Mouse (Mus musculus): ENCODE measurements around the gene Ddx50. TPM values are rescaled to one million over a fixed set of nuclear protein-coding genes. Genes with fewer than 3 reads are reported as not detected.
"Not testable (repeated sequence)": the region's sequence is repeated elsewhere in the genome, so short reads cannot be mapped to it uniquely, and the experiment has no call there.

Ddx50 gene
- total RNA-seq, 4 experiments from 2014 or later: 79.4 to 94.0 (median 85.6) TPM

- DNase-seq (ENCODE audit: low spot score in 2 of 2): peak in 1 of 2 experiments; percentile 32
These were observed 49.2 kb downstream of the Ddx50 start for GRCm38 (mm10) chr10:62601833-62602176.

GRCm38 (mm10) chr10:62601053-62601791 is 49.8 kb downstream of the Ddx50 start:
- DNase-seq (ENCODE audit: low spot score in 2 of 2): no peak

- no peak for DNase-seq (ENCODE audit: low spot score in 2 of 2)
These were observed 51.0 kb downstream of the Ddx50 start for GRCm38 (mm10) chr10:62600056-62600455.

- DNase-seq (ENCODE audit: low spot score in 2 of 2): not testable (repeated sequence)
These were observed 51.7 kb downstream of the Ddx50 start for GRCm38 (mm10) chr10:62599311-62599710.

GRCm38 (mm10) chr10:62592496-62592895 is 58.5 kb downstream of the Ddx50 start:
- no peak for DNase-seq (ENCODE audit: low spot score in 2 of 2)

- DNase-seq (ENCODE audit: low spot score in 2 of 2): peak; percentile 89 to 93
These were observed 60.8 kb downstream of the Ddx50 start for GRCm38 (mm10) chr10:62590200-62590599.

- DNase-seq (ENCODE audit: low spot score in 2 of 2): no peak
These were observed 62.4 kb downstream of the Ddx50 start for GRCm38 (mm10) chr10:62588616-62589015.

GRCm38 (mm10) chr10:62583245-62583644 is 67.8 kb downstream of the Ddx50 start:
- no peak for DNase-seq (ENCODE audit: low spot score in 2 of 2)

GRCm38 (mm10) chr10:62582701-62583100 is 68.3 kb downstream of the Ddx50 start:
- no peak for DNase-seq (ENCODE audit: low spot score in 2 of 2)

- DNase-seq (ENCODE audit: low spot score in 2 of 2): no peak
These were observed 68.8 kb downstream of the Ddx50 start for GRCm38 (mm10) chr10:62582263-62582662.

- not testable (repeated sequence) for DNase-seq (ENCODE audit: low spot score in 2 of 2)
These were observed 71.9 kb downstream of the Ddx50 start for GRCm38 (mm10) chr10:62579129-62579528.

- DNase-seq (ENCODE audit: low spot score in 2 of 2): peak; percentile 98
These were observed 72.5 kb downstream of the Ddx50 start, which contains the start of gene Kif1bp for GRCm38 (mm10) chr10:62578338-62579100. TSS of gene Kif1bp (minus strand) at chr10:62578457.

- peak; percentile 40 to 66 for DNase-seq (ENCODE audit: low spot score in 2 of 2)
These were observed 73.2 kb downstream of the Ddx50 start for GRCm38 (mm10) chr10:62577673-62578337.

GRCm38 (mm10) chr10:62575001-62575400 is 76.0 kb downstream of the Ddx50 start:
- DNase-seq (ENCODE audit: low spot score in 2 of 2): no peak

GRCm38 (mm10) chr10:62570126-62570871 is 80.7 kb downstream of the Ddx50 start:
- no peak for DNase-seq (ENCODE audit: low spot score in 2 of 2)

GRCm38 (mm10) chr10:62568861-62569260 is 82.2 kb downstream of the Ddx50 start:
- DNase-seq (ENCODE audit: low spot score in 2 of 2): no peak

Small RNA genes lying within 50 kb of the gene (microRNA-seq; reads per million reads assigned to microRNA genes)
- 0 reads per million in 2 experiments for gene Mir7215

Other genes with a start within 250 kb of the Ddx50 start
- gene Hkdc1, start 228.7 kb downstream of the Ddx50 start, total RNA-seq (2022): 1 to 10 TPM; 3.2 to 6.4 (median 5.2) TPM
- 1 to 10 TPM in 3 of 4 experiments, under 1 TPM in 1; 0.92 to 1.2 (median 1.1) TPM for gene 4930507D05Rik, start 201.7 kb downstream of the Ddx50 start, total RNA-seq (2022)
- 10 to 100 TPM; 21.6 to 27.3 (median 26.8) TPM for gene Supv3l1, start 201.5 kb downstream of the Ddx50 start, total RNA-seq (2022)
- 10 to 100 TPM; 45.6 to 52.7 (median 50.1) TPM for gene Vps26a, start 164.4 kb downstream of the Ddx50 start, total RNA-seq (2022)
- gene Srgn, start 123.8 kb downstream of the Ddx50 start, total RNA-seq (2022): 10 to 100 TPM in 2 of 4 experiments, 1 to 10 TPM in 2; 7.1 to 29.2 (median 16.0) TPM
- gene Kif1bp, start 72.8 kb downstream of the Ddx50 start, total RNA-seq (2022): 100 to 1,000 TPM; 187 to 202 (median 195) TPM
- 10 to 100 TPM; 21.2 to 28.9 (median 23.2) TPM for gene Ddx21, start 48.9 kb downstream of the Ddx50 start, total RNA-seq (2022)
- 1 to 10 TPM; 2.4 to 3.7 (median 2.5) TPM for gene Stox1, start 74.9 kb upstream of the Ddx50 start, total RNA-seq (2022)
- 10 to 100 TPM; 49.1 to 75.0 (median 62.9) TPM for gene Ccar1, start 141.1 kb upstream of the Ddx50 start, total RNA-seq (2022)